Mouse (Mus musculus): Measurements from ENCODE around the gene Hemk1. TPM values are rescaled to one million over a fixed set of nuclear protein-coding genes. Genes with fewer than 3 reads are reported as not detected.

Hemk1 gene
- polyA plus RNA-seq, 1 experiment from 2014 or later: 2.6 TPM

GRCm38 (mm10) chr9:107281241-107281987, 56.7 kb downstream of the Hemk1 start:
- Histone ChIP-seq H3K4me3 (ENCODE audit: inconsistent target) (no peak overlapping the region), H3K79me2 (ENCODE audit: inconsistent target) (peaks cover 90% of the 10 kb centered on the region), H3K27ac (no peak overlapping the region), H3K36me3 (ENCODE audit: inconsistent target) (no peaks in the 10 kb centered on the region)
- 72% methylated on average over 5 of the region's 5 CpGs for WGBS (ENCODE audit: missing documents)

- peak overlapping the region; percentile 70 for H3K27ac ChIP-seq
- 11% methylated on average over 13 of the region's 13 CpGs for WGBS (ENCODE audit: missing documents)
- peaks cover 7% of the 10 kb centered on the region; the same call in 1 of the 2 replicates for H3K36me3 ChIP-seq (ENCODE audit: inconsistent target)
- H3K79me2 ChIP-seq (ENCODE audit: inconsistent target): peaks cover 90% of the 10 kb centered on the region
- H3K4me3 ChIP-seq (ENCODE audit: inconsistent target): peak overlapping the region; percentile 8; the same call in 1 of the 2 replicates
Measured at GRCm38 (mm10) chr9:107280322-107281027, 57.7 kb downstream of the Hemk1 start.

GRCm38 (mm10) chr9:107279378-107280321, 58.5 kb downstream of the Hemk1 start:
- peaks cover 90% of the 10 kb centered on the region for H3K79me2 ChIP-seq (ENCODE audit: inconsistent target)
- peak overlapping the region; percentile 8; the same call in 1 of the 2 replicates for H3K4me3 ChIP-seq (ENCODE audit: inconsistent target)
- H3K27ac ChIP-seq: peak overlapping the region; percentile 70
- peaks cover 9% of the 10 kb centered on the region; the same call in 1 of the 2 replicates for H3K36me3 ChIP-seq (ENCODE audit: inconsistent target)
- 28% methylated on average over 16 of the region's 16 CpGs for WGBS (ENCODE audit: missing documents)

GRCm38 (mm10) chr9:107278527-107279377, 59.4 kb downstream of the Hemk1 start:
- Histone ChIP-seq H3K4me3 (ENCODE audit: inconsistent target) (no peak overlapping the region), H3K27ac (peak overlapping the region; percentile 70; the same call in 1 of the 2 replicates)
- 51% methylated on average over 8 of the region's 8 CpGs for WGBS (ENCODE audit: missing documents)

GRCm38 (mm10) chr9:107278126-107278525, 60.0 kb downstream of the Hemk1 start:
- Histone ChIP-seq H3K36me3 (ENCODE audit: inconsistent target) (peaks cover 9% of the 10 kb centered on the region; the same call in 1 of the 2 replicates), H3K4me3 (ENCODE audit: inconsistent target) (no peak overlapping the region), H3K79me2 (ENCODE audit: inconsistent target) (peaks cover 90% of the 10 kb centered on the region), H3K27ac (peak overlapping the region; percentile 15; the same call in 1 of the 2 replicates)
- WGBS (ENCODE audit: missing documents): 85% methylated on average over 4 of the region's 4 CpGs

More at GRCm38 (mm10) chr9:107278527-107279377, 59.4 kb downstream of the Hemk1 start:
- H3K36me3 ChIP-seq (ENCODE audit: inconsistent target): peaks cover 9% of the 10 kb centered on the region; the same call in 1 of the 2 replicates
- peaks cover 90% of the 10 kb centered on the region for H3K79me2 ChIP-seq (ENCODE audit: inconsistent target)

- 86% methylated on average over 7 of the region's 7 CpGs for WGBS (ENCODE audit: missing documents)
- H3K36me3 ChIP-seq (ENCODE audit: inconsistent target): peaks cover 9% of the 10 kb centered on the region; the same call in 1 of the 2 replicates
- peaks cover 90% of the 10 kb centered on the region for H3K79me2 ChIP-seq (ENCODE audit: inconsistent target)
- H3K27ac ChIP-seq: no peak overlapping the region
- no peak overlapping the region for H3K4me3 ChIP-seq (ENCODE audit: inconsistent target)
Measured at GRCm38 (mm10) chr9:107277603-107278002, 60.5 kb downstream of the Hemk1 start.

Other genes with a start within 250 kb of the Hemk1 start
- gene Dock3, start 106.4 kb downstream of the Hemk1 start, polyA plus RNA-seq (2018): 2.1 to 32.2 TPM (median 15.3 TPM) in 3 replicates
- gene Mapkapk3, start 48.5 kb downstream of the Hemk1 start, polyA plus RNA-seq (2018): 25.7 to 58.4 TPM (median 48.9 TPM) in 3 replicates
- 0.10 to 1.4 TPM (median 0.29 TPM) in 3 replicates for gene Cish, start 42.3 kb downstream of the Hemk1 start, polyA plus RNA-seq (2018)
- gene 6430571L13Rik, start 2.3 kb upstream of the Hemk1 start, polyA plus RNA-seq (2018): not detected in 3 replicates
- gene Cacna2d2, start 61.3 kb upstream of the Hemk1 start, polyA plus RNA-seq (2018): not detected in 3 replicates
- gene Tmem115, start 195.6 kb upstream of the Hemk1 start, polyA plus RNA-seq (2018): 17.7 to 33.3 TPM (median 29.4 TPM) in 3 replicates
- gene Cyb561d2, start 203.8 kb upstream of the Hemk1 start, polyA plus RNA-seq (2018): 7.6 to 19.6 TPM (median 16.7 TPM) in 3 replicates
- 9.4 to 15.1 TPM (median 10.0 TPM) in 3 replicates for gene Nprl2, start 203.9 kb upstream of the Hemk1 start, polyA plus RNA-seq (2018)
- gene Zmynd10, start 208.9 kb upstream of the Hemk1 start, polyA plus RNA-seq (2018): not detected in 3 replicates
- 23.0 to 34.3 TPM (median 33.0 TPM) in 3 replicates for gene Rassf1, start 213.2 kb upstream of the Hemk1 start, polyA plus RNA-seq (2018)
- gene Tusc2, start 224.9 kb upstream of the Hemk1 start, polyA plus RNA-seq (2018): 30.9 to 32.2 TPM (median 30.9 TPM) in 3 replicates
- 17.0 to 33.6 TPM (median 19.7 TPM) in 3 replicates for gene Hyal2, start 229.6 kb upstream of the Hemk1 start, polyA plus RNA-seq (2018)
- 20.3 to 38.2 TPM (median 30.4 TPM) in 3 replicates for gene Hyal1, start 238.6 kb upstream of the Hemk1 start, polyA plus RNA-seq (2018)
- gene Naa80, start 240.5 kb upstream of the Hemk1 start, polyA plus RNA-seq (2018): 25.1 to 39.9 TPM (median 29.7 TPM) in 3 replicates
- 0.38 to 0.51 TPM (median 0.43 TPM) in 3 replicates for gene Hyal3, start 242.5 kb upstream of the Hemk1 start, polyA plus RNA-seq (2018)
- gene Ifrd2, start 249.3 kb upstream of the Hemk1 start, polyA plus RNA-seq (2018): 4.4 to 25.0 TPM (median 10.0 TPM) in 3 replicates

Measured in macrophage (primary cell).